Mouse (Mus musculus) erythroblast, embryonic 14.5 days (primary cell): ENCODE results near the gene Chst11. TPM values are rescaled to one million over a fixed set of nuclear protein-coding genes. Genes with fewer than 3 reads are reported as not detected.

ENCODE experiments used
- H3K27me3 ChIP-seq: 2 replicates; pipeline ENCODE4 v1.6.1; 2012; ENCODE audit warnings: inconsistent platforms; ENCODE audit not compliant: control insufficient read depth
- H3K36me3 ChIP-seq: 2 replicates; pipeline ENCODE4 v1.6.1; 2012; ENCODE audit warnings: mild to moderate bottlenecking, inconsistent platforms; ENCODE audit not compliant: control insufficient read depth
- H3K4me1 ChIP-seq: 2 replicates; pipeline ENCODE4 v1.6.1; 2012; ENCODE audit warnings: inconsistent platforms; ENCODE audit not compliant: control insufficient read depth
- H3K4me3 ChIP-seq: replicated peaks from 2 replicates; pipeline ENCODE3; 2012; ENCODE audit warnings: moderate library complexity, mild to moderate bottlenecking, inconsistent platforms
- H3K9me3 ChIP-seq: 2 replicates; pipeline ENCODE4 v1.6.1; 2012; ENCODE audit warnings: low read length, inconsistent platforms, mixed read lengths; ENCODE audit not compliant: control insufficient read depth
- GATA1 ChIP-seq: IDR thresholded peaks from 2 replicates; pipeline ENCODE4 v1.6.1; 2012; ENCODE audit warnings: low read length, inconsistent platforms, mixed read lengths
- TAL1 ChIP-seq: IDR thresholded peaks from 3 replicates; pipeline ENCODE4 v1.6.1; 2012; ENCODE audit warnings: low read length, inconsistent platforms, mixed read lengths
- polyA plus RNA-seq: library from polyadenylated mRNA; stranded (reverse); fragments of >175 nt; gene quantifications from 2 replicates; pipeline ENCODE4 v1.2.3, GENCODE M21; 2012

Chst11 gene
- polyA plus RNA-seq, 1 experiment: 0.61 TPM

DNA sequence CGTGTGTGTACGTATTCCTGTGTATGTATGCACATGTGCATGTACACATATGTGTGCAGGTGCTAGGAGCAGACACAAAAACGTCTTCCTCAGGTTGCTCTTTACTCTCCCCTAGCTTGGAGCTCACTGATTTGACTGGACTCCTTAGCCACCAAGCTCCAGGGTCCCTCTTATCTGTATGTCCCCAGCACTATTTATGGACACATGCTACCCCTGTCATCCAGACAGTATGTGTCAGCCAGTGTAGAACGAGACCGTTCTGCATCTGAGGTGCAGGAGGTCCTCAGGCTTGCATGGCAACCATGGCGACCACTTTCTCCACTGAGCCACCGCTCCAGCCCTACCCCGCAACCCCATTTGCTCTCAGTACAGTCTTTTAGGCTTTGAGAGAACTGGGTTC is 93.4 kb downstream of the Chst11 start:
- H3K4me3 ChIP-seq: no peak overlapping the region
- H3K4me1 ChIP-seq: peaks cover 50% of the 10 kb centered on the region
- no peak for TF ChIP-seq GATA1
- no peak for TF ChIP-seq TAL1

DNA sequence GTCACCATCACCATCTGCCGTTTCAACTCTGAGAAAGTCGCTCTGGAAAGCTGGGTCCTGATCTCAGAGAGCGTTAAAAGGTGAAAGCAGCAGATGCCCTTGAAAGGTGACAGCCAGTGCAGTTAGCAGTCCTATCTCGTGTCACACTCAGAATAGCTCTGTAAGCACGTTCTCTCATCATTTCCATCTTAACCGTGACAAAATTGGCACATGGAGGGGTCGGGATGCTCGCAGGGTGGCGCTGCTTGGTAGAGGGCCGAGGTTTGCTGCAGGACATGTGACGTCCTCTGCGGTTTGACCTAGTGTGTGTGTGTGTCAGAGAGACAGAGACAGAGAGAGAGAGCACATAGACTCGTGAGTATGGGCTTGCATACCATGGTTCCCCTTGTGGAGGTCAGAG is 94.5 kb downstream of the Chst11 start:
- H3K36me3 ChIP-seq: no peaks in the 10 kb centered on the region; the same call in 1 of the 2 replicates
- H3K27me3 ChIP-seq: no peaks in the 10 kb centered on the region
- H3K4me3 ChIP-seq: no peak overlapping the region
- H3K9me3 ChIP-seq: no peaks in the 10 kb centered on the region
- TF ChIP-seq TAL1: no peak
- no peak for TF ChIP-seq GATA1
- peaks cover 53% of the 10 kb centered on the region for H3K4me1 ChIP-seq

More for the DNA sequence above, 93.4 kb downstream of the Chst11 start:
- Histone ChIP-seq H3K9me3 (no peaks in the 10 kb centered on the region), H3K27me3 (no peaks in the 10 kb centered on the region), H3K36me3 (no peaks in the 10 kb centered on the region; the same call in 1 of the 2 replicates)

DNA sequence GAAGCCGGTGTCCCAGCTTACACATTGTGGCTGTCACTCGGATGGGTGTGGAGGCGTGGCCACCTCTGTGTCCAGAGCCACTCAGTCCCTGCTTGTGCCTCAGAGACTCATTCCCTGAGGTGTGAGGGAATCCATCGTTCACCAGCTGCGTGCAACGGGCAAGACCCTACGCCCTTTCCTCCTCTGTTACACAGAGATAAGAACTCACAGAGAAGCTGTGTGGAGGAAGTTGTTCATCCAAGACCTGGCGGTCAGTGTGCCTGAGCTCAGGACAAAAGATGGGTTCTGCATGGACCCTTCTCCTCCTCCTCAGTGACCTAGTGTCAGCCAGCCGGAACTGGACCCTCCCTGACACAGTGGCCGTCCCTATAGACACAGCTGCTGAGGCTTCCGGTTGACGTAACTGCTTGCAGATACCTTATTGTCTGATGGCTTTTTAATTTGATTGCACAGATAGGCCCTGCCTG is 95.0 kb downstream of the Chst11 start:
- no peaks in the 10 kb centered on the region; the same call in 1 of the 2 replicates for H3K36me3 ChIP-seq
- no peaks in the 10 kb centered on the region for H3K9me3 ChIP-seq
- H3K27me3 ChIP-seq: no peaks in the 10 kb centered on the region
- H3K4me3 ChIP-seq: peak overlapping the region; percentile 2
- peaks cover 54% of the 10 kb centered on the region for H3K4me1 ChIP-seq
- TF ChIP-seq GATA1 (no peak), TAL1 (peak; percentile 53; the same call in 2 of the 3 replicates)

DNA sequence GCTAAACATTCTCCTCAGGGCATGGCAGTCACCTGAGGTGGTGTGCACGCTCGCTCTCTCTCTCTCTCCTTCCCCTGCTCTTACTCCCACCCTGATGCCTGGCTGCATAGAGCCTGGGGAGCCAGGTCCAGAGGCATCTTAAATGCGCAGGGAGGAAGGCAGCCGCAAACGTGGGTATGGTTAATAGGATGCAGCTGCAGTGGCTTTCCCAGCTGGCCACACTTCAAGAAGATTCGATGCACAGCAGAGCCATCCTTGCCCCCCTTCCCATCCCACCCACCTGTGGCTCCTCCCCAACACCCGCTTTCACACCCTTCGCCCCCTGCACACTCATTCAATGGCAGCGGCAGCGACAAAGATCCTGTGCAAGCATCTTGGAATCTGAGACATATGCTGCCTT is 95.6 kb downstream of the Chst11 start:
- no peaks in the 10 kb centered on the region for H3K27me3 ChIP-seq
- peaks cover 56% of the 10 kb centered on the region for H3K4me1 ChIP-seq
- H3K36me3 ChIP-seq: no peaks in the 10 kb centered on the region; the same call in 1 of the 2 replicates
- H3K4me3 ChIP-seq: no peak overlapping the region
- no peaks in the 10 kb centered on the region for H3K9me3 ChIP-seq
- TF ChIP-seq TAL1: no peak
- no peak for TF ChIP-seq GATA1

DNA sequence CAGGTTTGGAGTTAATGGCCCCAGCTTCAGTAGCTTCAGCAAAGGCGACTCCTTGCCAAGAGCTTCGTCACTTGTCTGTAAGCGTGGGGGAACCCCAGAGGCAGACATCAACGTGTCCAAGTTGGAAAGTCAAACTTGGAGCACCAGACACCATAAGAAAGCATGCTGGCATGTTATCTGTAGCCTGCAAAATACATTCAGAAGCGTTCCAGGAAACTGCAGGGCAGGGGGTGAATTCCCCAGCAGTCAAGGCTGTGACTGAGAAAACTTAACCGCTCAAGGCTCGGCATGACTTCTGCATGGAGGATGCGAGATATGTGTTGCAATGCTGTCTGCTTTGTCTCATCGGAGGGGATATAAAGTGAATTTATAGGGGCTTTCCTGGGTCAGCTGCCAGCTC is 98.6 kb downstream of the Chst11 start:
- no peaks in the 10 kb centered on the region for H3K9me3 ChIP-seq
- no peak overlapping the region for H3K4me3 ChIP-seq
- H3K4me1 ChIP-seq: peaks cover 53% of the 10 kb centered on the region
- no peaks in the 10 kb centered on the region; the same call in 1 of the 2 replicates for H3K36me3 ChIP-seq
- TF ChIP-seq GATA1 (no peak), TAL1 (no peak)
- no peaks in the 10 kb centered on the region for H3K27me3 ChIP-seq

DNA sequence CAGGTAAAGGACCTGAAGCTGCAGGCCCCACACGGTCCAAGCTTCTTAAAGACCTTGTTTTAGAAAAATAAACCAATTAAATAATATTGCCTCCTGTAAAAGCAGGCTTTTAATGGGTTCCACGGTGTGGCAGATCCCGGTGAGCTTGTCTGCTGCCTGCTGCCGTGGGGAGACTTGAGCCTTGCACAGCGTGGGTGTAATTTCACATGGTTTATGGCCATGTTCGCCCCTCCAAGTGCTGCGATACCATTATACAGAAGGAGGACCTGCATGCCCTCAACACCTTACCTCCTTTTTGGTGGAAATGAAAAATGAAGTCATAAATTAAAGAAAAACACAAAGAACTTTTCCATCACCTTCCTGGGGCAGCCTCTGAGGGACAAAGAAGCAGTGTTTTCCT is 103.0 kb downstream of the Chst11 start:
- H3K9me3 ChIP-seq: no peaks in the 10 kb centered on the region
- H3K4me1 ChIP-seq: peaks cover 18% of the 10 kb centered on the region
- H3K27me3 ChIP-seq: no peaks in the 10 kb centered on the region
- H3K4me3 ChIP-seq: no peak overlapping the region
- H3K36me3 ChIP-seq: peaks cover 15% of the 10 kb centered on the region
- TF ChIP-seq TAL1 (no peak), GATA1 (no peak)

DNA sequence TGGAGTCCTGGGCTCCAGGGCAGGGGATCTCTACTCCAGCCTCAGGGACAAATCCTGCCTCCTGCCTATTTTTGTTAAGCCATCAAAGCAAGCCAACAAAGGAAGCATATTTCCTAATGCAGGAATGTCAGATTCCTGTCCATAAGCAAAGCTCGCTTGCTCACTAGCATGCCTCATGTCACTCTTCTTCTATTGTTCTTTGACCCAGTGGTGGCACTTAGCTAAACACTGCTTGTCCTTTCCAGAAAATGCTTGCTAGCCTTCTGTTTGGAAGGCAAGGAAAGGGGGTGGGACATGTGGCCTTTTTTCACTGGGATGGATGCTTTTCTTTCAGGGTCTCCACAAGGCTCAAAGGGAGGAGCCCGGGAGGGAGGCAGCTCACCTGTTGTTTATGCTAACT is 103.5 kb downstream of the Chst11 start:
- TF ChIP-seq TAL1 (no peak), GATA1 (no peak)
- H3K4me1 ChIP-seq: peaks cover 13% of the 10 kb centered on the region
- H3K36me3 ChIP-seq: peaks cover 21% of the 10 kb centered on the region
- no peaks in the 10 kb centered on the region for H3K27me3 ChIP-seq
- H3K9me3 ChIP-seq: no peaks in the 10 kb centered on the region
- H3K4me3 ChIP-seq: no peak overlapping the region

DNA sequence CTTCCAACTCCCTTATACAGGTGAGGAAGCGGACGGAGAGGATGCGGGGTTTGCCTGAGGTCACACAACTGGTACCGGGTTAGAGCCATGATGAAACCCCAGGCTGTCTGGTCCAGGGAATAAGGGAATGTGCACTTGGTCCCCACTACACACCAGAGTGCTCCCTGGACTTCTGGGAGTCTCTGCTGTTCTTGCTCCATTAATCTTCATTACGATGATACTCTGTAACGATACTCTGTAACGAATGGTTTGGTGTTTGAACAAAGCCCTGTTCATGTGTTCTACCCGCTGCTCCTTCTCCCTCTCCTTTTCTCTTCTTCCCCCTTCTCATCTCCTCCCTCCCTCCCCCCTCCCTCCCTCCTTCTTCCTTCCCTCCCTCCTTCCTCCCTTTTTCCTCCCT is 104.9 kb downstream of the Chst11 start:
- H3K27me3 ChIP-seq: no peaks in the 10 kb centered on the region
- TF ChIP-seq GATA1 (no peak), TAL1 (no peak)
- no peaks in the 10 kb centered on the region for H3K9me3 ChIP-seq
- no peak overlapping the region for H3K4me3 ChIP-seq
- peaks cover 22% of the 10 kb centered on the region for H3K36me3 ChIP-seq
- peaks cover 11% of the 10 kb centered on the region for H3K4me1 ChIP-seq

DNA sequence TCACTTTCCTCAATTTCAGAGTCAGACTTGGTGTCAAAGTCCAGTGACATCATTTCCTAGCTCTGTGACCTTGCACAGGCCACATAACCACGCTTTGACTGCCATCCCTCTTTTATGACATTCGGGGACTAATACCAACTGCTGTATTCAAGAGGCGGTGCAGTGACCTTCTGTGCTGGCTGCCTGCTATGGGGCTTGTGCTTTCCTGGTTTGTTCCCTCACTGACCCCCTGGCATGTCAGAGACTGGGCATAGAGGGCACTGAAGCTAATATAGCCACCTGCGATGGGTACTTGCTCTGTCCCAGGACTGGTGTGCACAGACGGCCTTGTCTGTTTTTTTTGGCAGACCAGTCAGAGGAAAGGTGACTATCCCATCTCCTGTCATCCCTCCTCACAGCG is 108.4 kb downstream of the Chst11 start:
- Histone ChIP-seq H3K4me1 (no peaks in the 10 kb centered on the region; the same call in 1 of the 2 replicates), H3K4me3 (no peak overlapping the region), H3K36me3 (peaks cover 22% of the 10 kb centered on the region), H3K27me3 (no peaks in the 10 kb centered on the region), H3K9me3 (no peaks in the 10 kb centered on the region)
- TF ChIP-seq GATA1 (no peak), TAL1 (no peak)

DNA sequence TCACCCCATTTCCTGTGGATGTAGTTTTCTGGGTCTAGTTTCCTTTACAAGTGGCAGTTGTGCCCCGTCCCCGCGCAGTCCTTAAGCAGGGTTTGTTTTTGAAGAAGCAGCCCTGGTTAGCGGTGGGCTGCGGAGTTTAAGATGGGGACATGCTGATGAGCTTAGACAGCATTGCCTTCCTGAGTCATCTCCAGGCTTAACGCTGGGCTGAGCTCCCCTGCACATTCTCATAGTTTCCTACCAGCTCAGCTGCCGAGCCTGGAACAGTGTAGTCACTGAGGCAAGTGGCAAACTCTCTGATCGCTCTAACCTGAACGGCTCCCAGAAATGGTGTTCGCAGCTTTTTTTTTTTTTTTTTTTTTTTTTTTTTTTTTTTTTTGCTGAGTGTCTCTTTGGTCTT is 109.0 kb downstream of the Chst11 start:
- Histone ChIP-seq H3K4me1 (no peaks in the 10 kb centered on the region; the same call in 1 of the 2 replicates), H3K9me3 (no peaks in the 10 kb centered on the region), H3K27me3 (no peaks in the 10 kb centered on the region), H3K36me3 (peaks cover 22% of the 10 kb centered on the region), H3K4me3 (no peak overlapping the region)
- TF ChIP-seq GATA1: no peak
- TF ChIP-seq TAL1: no peak; the same call in 2 of the 3 replicates
